Mouse (Mus musculus): ENCODE results near the gene Ccnjl. TPM values are rescaled to one million over a fixed set of nuclear protein-coding genes. Genes with fewer than 3 reads are reported as not detected.

Gene Ccnjl
- polyA plus RNA-seq, 2 experiments from 2014 or later, result 0.17 TPM; not detected in 1

- ATAC-seq, result no peak
Observed at GRCm38 (mm10) chr11:43626927-43627645, 98.5 kb downstream of the Ccnjl start.

- no peak for ATAC-seq
Observed at GRCm38 (mm10) chr11:43631645-43632044, 103.1 kb downstream of the Ccnjl start.

- peak; percentile 54 for ATAC-seq
Observed at GRCm38 (mm10) chr11:43632566-43632965, 104.0 kb downstream of the Ccnjl start.

- no peak for ATAC-seq
Observed at GRCm38 (mm10) chr11:43633165-43633564, 104.6 kb downstream of the Ccnjl start.

- no peak for ATAC-seq
Observed at GRCm38 (mm10) chr11:43633658-43634401, 105.2 kb downstream of the Ccnjl start.

Other genes with a start within 250 kb of the Ccnjl start
- gene Pttg1, start 102.5 kb upstream of the Ccnjl start, polyA plus RNA-seq (2017; shearing (Covaris generic)), result 100 to 1,000 TPM; 133 to 168 TPM
- gene Slu7, start 95.0 kb upstream of the Ccnjl start, polyA plus RNA-seq (2017; shearing (Covaris generic)), result 100 to 1,000 TPM; 108 to 112 TPM
- gene C1qtnf2, start 54.5 kb upstream of the Ccnjl start, polyA plus RNA-seq (2017; shearing (Covaris generic)), result not detected
- not detected for gene 4933415A04Rik, start 58.3 kb downstream of the Ccnjl start, polyA plus RNA-seq (2017; shearing (Covaris generic))
- not detected for gene Fabp6, start 72.8 kb downstream of the Ccnjl start, polyA plus RNA-seq (2017; shearing (Covaris generic))
- gene Pwwp2a, start 153.2 kb downstream of the Ccnjl start, polyA plus RNA-seq (2017; shearing (Covaris generic)), result 10 to 100 TPM; 21.2 to 29.8 TPM
- 100 to 1,000 TPM in 1 of 2 experiments, 10 to 100 TPM in 1; 95.1 to 112 TPM for gene Ttc1, start 219.2 kb downstream of the Ccnjl start, polyA plus RNA-seq (2017; shearing (Covaris generic))

Data from activated CD4-positive, CD25-positive, alpha-beta regulatory T cell, adult 4 months (primary cell).